Mouse (Mus musculus) C2C12 (cell line): ENCODE data around the gene Piwil1.

Source experiments
- CEBPB ChIP-seq: IDR thresholded peaks from one replicate; pipeline ENCODE4 v1.6.1; 2011; ENCODE audit warnings: low read depth, mild to moderate bottlenecking, control low read depth, moderate library complexity
- CTCF ChIP-seq: IDR thresholded peaks from one replicate; pipeline ENCODE4 v1.5.1; 2011; ENCODE audit not compliant: control insufficient read depth, insufficient read depth, insufficient read length
- FOSL1 ChIP-seq: IDR thresholded peaks from one replicate; pipeline ENCODE4 v1.8.0; 2011; ENCODE audit warnings: mild to moderate bottlenecking, low read length; ENCODE audit not compliant: poor library complexity, insufficient read depth, severe bottlenecking
- MAX ChIP-seq: IDR thresholded peaks from one replicate; pipeline ENCODE4 v1.6.1; 2011; ENCODE audit warnings: mild to moderate bottlenecking, control low read depth
- MYOG ChIP-seq: IDR thresholded peaks from one replicate; pipeline ENCODE4 v1.6.1; 2011; ENCODE audit not compliant: control insufficient read depth, insufficient read length; ENCODE audit errors: extremely low read depth
- USF1 ChIP-seq: IDR thresholded peaks from one replicate; pipeline ENCODE4 v1.6.1; 2011; ENCODE audit warnings: low read depth, mild to moderate bottlenecking, control low read depth, moderate library complexity

DNA sequence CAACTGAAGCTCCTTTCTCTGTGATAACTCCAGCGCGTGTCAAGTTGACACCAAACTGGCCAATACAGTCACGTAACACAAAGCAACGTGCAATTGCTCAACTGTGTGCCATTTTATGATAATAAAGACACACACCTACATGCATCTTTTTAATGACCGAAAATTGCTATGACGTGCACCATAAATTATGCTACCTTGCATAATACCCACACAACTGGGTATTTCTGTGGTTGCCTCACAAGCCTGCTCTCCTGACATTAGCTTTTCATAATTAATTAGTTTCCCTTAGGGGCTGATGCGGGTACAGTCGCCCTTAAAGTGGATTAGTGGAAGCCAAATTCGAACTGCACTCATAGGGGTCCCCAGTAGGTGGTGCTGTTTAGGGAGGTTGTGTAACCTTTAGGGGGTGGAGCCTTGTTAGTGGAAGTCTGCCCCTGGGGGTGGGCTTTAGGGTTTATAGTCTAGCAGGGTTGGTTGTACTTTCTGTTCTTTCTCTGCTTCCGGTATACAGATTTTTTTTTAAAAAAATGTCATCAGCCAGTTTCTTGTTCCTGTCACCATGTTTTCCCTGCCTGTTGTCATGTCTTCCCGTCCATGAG, 30.2 kb downstream of the Piwil1 start:
- TF ChIP-seq CTCF, result no peak
- no peak for TF ChIP-seq MAX
- TF ChIP-seq MYOG, result no peak
- TF ChIP-seq USF1, result no peak
- TF ChIP-seq CEBPB, result no peak
- no peak for TF ChIP-seq FOSL1
